Comparison of ENCODE assay signal across 31 mouse cellular contexts in genomic region chr4:145260802-145261201, GRCm38 (mm10). TPM values are rescaled to one million over a fixed set of nuclear protein-coding genes. Genes with fewer than 3 reads are reported as not detected.
A peak's percentile ranks its signal among the peaks of the same experiment; 100 is the strongest.
DNase-seq lines count a peak whose midpoint lies in the region; TF ChIP-seq lines count a peak whose summit lies in the region.
"Had no signal": no experiment of that assay in that cellular context is flagged by ENCODE, and none has a peak within 500 bp of the region (broad histone marks: within the 10 kb centered on the region; RNA-seq: fewer than 3 reads in every experiment).

No protein-coding gene starts in this region.

- WGBS in heart, adult 2 months = 35% methylated on average over 5 of the region's 5 CpGs
- WGBS in heart, embryonic 10.5 days = 77% methylated on average over 5 of the region's 5 CpGs

- no peak overlapping the region; the same call in 1 of the 2 replicates for H3K27ac ChIP-seq in heart, adult 2 months
- no peak overlapping the region for H3K27ac ChIP-seq in heart, embryonic 10.5 days
- H3K27ac ChIP-seq: embryonic facial prominence, embryonic 10.5 days; embryonic facial prominence, embryonic 13.5 days; forebrain, embryonic 10.5 days; forebrain, embryonic 13.5 days; heart, embryonic 13.5 days; hindbrain, embryonic 12.5 days; hindbrain, embryonic 15.5 days; intestine, embryonic 15.5 days had no signal

- no peak overlapping the region for H3K4me3 ChIP-seq in heart, adult 2 months
- no peak overlapping the region for H3K4me3 ChIP-seq in heart, embryonic 10.5 days
- H3K4me3 ChIP-seq: embryonic facial prominence, embryonic 10.5 days; embryonic facial prominence, embryonic 13.5 days; erythroblast, embryonic 14.5 days; forebrain, embryonic 10.5 days; forebrain, embryonic 13.5 days; heart, embryonic 13.5 days; hindbrain, embryonic 12.5 days; hindbrain, embryonic 15.5 days; intestine, embryonic 15.5 days had no signal

- H3K4me1 ChIP-seq in heart, adult 2 months (ENCODE audit: control insufficient read depth, insufficient read depth, low read length) = peaks cover 4% of the 10 kb centered on the region
- no peaks in the 10 kb centered on the region for H3K4me1 ChIP-seq in heart, embryonic 10.5 days
- H3K4me1 ChIP-seq: embryonic facial prominence, embryonic 10.5 days; embryonic facial prominence, embryonic 13.5 days; forebrain, embryonic 10.5 days; forebrain, embryonic 13.5 days; heart, embryonic 13.5 days; hindbrain, embryonic 12.5 days; hindbrain, embryonic 15.5 days; intestine, embryonic 15.5 days had no signal

- no peaks in the 10 kb centered on the region for H3K79me2 ChIP-seq in heart, adult 2 months (replicated peaks; ENCODE audit: control insufficient read depth, insufficient read depth, low read length)

- no peak overlapping the region for H3K9ac ChIP-seq in heart, adult 2 months (ENCODE audit: low read depth, low read length)
- H3K9ac ChIP-seq: embryonic facial prominence, embryonic 13.5 days; forebrain, embryonic 13.5 days; heart, embryonic 13.5 days; hindbrain, embryonic 12.5 days; hindbrain, embryonic 15.5 days; intestine, embryonic 15.5 days had no signal

- 0 out of 2 replicates have a peak, but pooled peaks have one; percentile 33 for TF ChIP-seq EP300 in heart, adult 2 months (IDR thresholded peaks at IDR 0.05; ENCODE audit: insufficient read depth, low read depth, low read length)

- DNase-seq in gastrocnemius, postnatal 25 days = peak; percentile 29
- no peak for DNase-seq in gastrocnemius, postnatal 14 days
- DNase-seq in heart, adult 2 months = no peak
- no peak for DNase-seq in heart, embryonic 10.5 days (ENCODE audit: low spot score)
- peak; percentile 39 for DNase-seq in skeletal muscle tissue, adult 2 months (ENCODE audit: low read depth, low spot score)
- no peak for DNase-seq in cerebellum, postnatal 25 days
- DNase-seq: adrenal gland, adult 2 months; adrenal gland, postnatal 14 days; B cell, adult 2 months; cerebellum, adult 11 months; cerebellum, adult 2 months; cerebellum, adult 9-11 months; cerebellum, postnatal 36 days; embryo, embryonic 11 days; gastrocnemius, postnatal 36 days; kidney, adult 11 months; kidney, adult 8-10 months had no signal

- TF ChIP-seq POLR2A in heart, adult 2 months (IDR thresholded peaks at IDR 0.05; ENCODE audit: insufficient read depth, low read depth, low read length) = no peak

- no peaks in the 10 kb centered on the region for H3K27me3 ChIP-seq in heart, adult 2 months (ENCODE audit: control insufficient read depth, insufficient read depth, low read length)
- no peaks in the 10 kb centered on the region for H3K27me3 ChIP-seq in heart, embryonic 10.5 days (ENCODE audit: insufficient read depth, poor library complexity, severe bottlenecking)
- H3K27me3 ChIP-seq: CH12.LX; embryonic facial prominence, embryonic 13.5 days; forebrain, embryonic 13.5 days; heart, embryonic 13.5 days; hindbrain, embryonic 12.5 days; hindbrain, embryonic 15.5 days; intestine, embryonic 15.5 days; Patski had no signal

- TF ChIP-seq CTCF in heart, adult 2 months (IDR thresholded peaks at IDR 0.05) = no peak

- H3K36me3 ChIP-seq in heart, adult 2 months (ENCODE audit: control insufficient read depth, insufficient read depth, low read length) = no peaks in the 10 kb centered on the region
- no peaks in the 10 kb centered on the region for H3K36me3 ChIP-seq in heart, embryonic 10.5 days
- H3K36me3 ChIP-seq: embryonic facial prominence, embryonic 10.5 days; embryonic facial prominence, embryonic 13.5 days; forebrain, embryonic 10.5 days; G1E; heart, embryonic 13.5 days; hindbrain, embryonic 12.5 days; hindbrain, embryonic 15.5 days; intestine, embryonic 15.5 days had no signal

- H3K9me3 ChIP-seq in heart, embryonic 10.5 days = no peaks in the 10 kb centered on the region
- H3K9me3 ChIP-seq: embryonic facial prominence, embryonic 10.5 days; embryonic facial prominence, embryonic 13.5 days; forebrain, embryonic 10.5 days; forebrain, embryonic 13.5 days; heart, embryonic 13.5 days; hindbrain, embryonic 15.5 days; intestine, embryonic 15.5 days had no signal

- intact Hi-C loops in gastrocnemius, postnatal 14 days (cut with DNase I; ENCODE audit: low total_unique reads) = no loop called here
- intact Hi-C loops in heart, adult 2 months (cut with DNase I) = no loop called here

RNA-seq across cellular contexts. Expression of gene Tnfrsf1b, which starts 14.1 kb away (rescaled TPM):
- 1 to 10 TPM; 2.2 to 3.7 TPM for total RNA-seq in gastrocnemius, postnatal 25 days (2021)
- 1 to 10 TPM; 2.9 to 4.0 TPM for total RNA-seq in gastrocnemius, postnatal 14 days (2021)
- 1 to 10 TPM; 4.8 to 5.4 TPM for total RNA-seq in heart, adult 2 months (2021)
- polyA plus RNA-seq in heart, adult 2 months (2012; rRNA removed) = 7.6 and 10.9 TPM in 2 replicates
- polyA plus RNA-seq in heart, embryonic 10.5 days (2016; fragmentation: Nextera tagmentation; extraction: Ambion mirVana) = 2.5 and 4.2 TPM in 2 replicates
- total RNA-seq: G1E had no signal
- polyA plus RNA-seq: G1E had no signal

RNA-seq across cellular contexts. Expression of gene Tnfrsf8, which starts 54.2 kb away (rescaled TPM):
- total RNA-seq in gastrocnemius, postnatal 25 days (2021) = under 1 TPM in 1 of 2 experiments, not detected in 1; 0.08 TPM
- total RNA-seq in gastrocnemius, postnatal 14 days (2021) = under 1 TPM; 0.08 to 0.09 TPM
- under 1 TPM; 0.11 to 0.18 TPM for total RNA-seq in heart, adult 2 months (2021)
- polyA plus RNA-seq in heart, adult 2 months (2012; rRNA removed) = 0.12 and 0.16 TPM in 2 replicates
- polyA plus RNA-seq in heart, embryonic 10.5 days (2016; fragmentation: Nextera tagmentation; extraction: Ambion mirVana) = not detected in 2 replicates
- total RNA-seq: gastrocnemius, adult 18-20 months; hematopoietic stem cell, adult 5-6 weeks had no signal
- polyA plus RNA-seq: embryonic facial prominence, embryonic 10.5 days; erythroblast, embryonic 14.5 days; G1E had no signal

Comparison
In these comparisons a context has a peak if more than half of its experiments do, and no peak if none do; other contexts are left out.
1. DNase-seq: peak in gastrocnemius, postnatal 25 days (single experiment) and skeletal muscle tissue, adult 2 months (single experiment); none in gastrocnemius, postnatal 14 days (single experiment), heart, adult 2 months (0 of 2), heart, embryonic 10.5 days (single experiment) and cerebellum, postnatal 25 days (0 of 2).